Mouse (Mus musculus): ENCODE measurements around the gene Nudt5.
"Not testable (repeated sequence)": the region's sequence is repeated elsewhere in the genome, so short reads cannot be mapped to it uniquely, and the experiment has no call there.

The Nudt5 gene

GRCm38 (mm10) chr2:5844873-5845631, at the start of gene Nudt5, which contains the start of gene Cdc123:
Gene Nudt5, plus strand, starts transcription at chr2:5845019.
Gene Cdc123, minus strand, starts transcription at chr2:5845164.
- DNase-seq (ENCODE audit: extremely low read depth, low read depth, low spot score): peak; percentile 71

- DNase-seq (ENCODE audit: extremely low read depth, low read depth, low spot score): no peak
Observed at GRCm38 (mm10) chr2:5797816-5798672, 46.8 kb upstream of the Nudt5 start.

- no peak for DNase-seq (ENCODE audit: extremely low read depth, low read depth, low spot score)
Observed at GRCm38 (mm10) chr2:5801182-5801640, 43.6 kb upstream of the Nudt5 start.

GRCm38 (mm10) chr2:5801927-5802590, 42.8 kb upstream of the Nudt5 start:
- DNase-seq (ENCODE audit: extremely low read depth, low read depth, low spot score): no peak

- DNase-seq (ENCODE audit: extremely low read depth, low read depth, low spot score): no peak
Observed at GRCm38 (mm10) chr2:5804440-5805045, 40.3 kb upstream of the Nudt5 start.

GRCm38 (mm10) chr2:5805228-5805627, 39.6 kb upstream of the Nudt5 start:
- no peak for DNase-seq (ENCODE audit: extremely low read depth, low read depth, low spot score)

- not testable (repeated sequence) for DNase-seq (ENCODE audit: extremely low read depth, low read depth, low spot score)
Observed at GRCm38 (mm10) chr2:5806201-5806600, 38.6 kb upstream of the Nudt5 start.

GRCm38 (mm10) chr2:5810036-5810718, 34.6 kb upstream of the Nudt5 start:
- no peak for DNase-seq (ENCODE audit: extremely low read depth, low read depth, low spot score)

- DNase-seq (ENCODE audit: extremely low read depth, low read depth, low spot score): no peak
Observed at GRCm38 (mm10) chr2:5811235-5811782, 33.5 kb upstream of the Nudt5 start.

- no peak for DNase-seq (ENCODE audit: extremely low read depth, low read depth, low spot score)
Observed at GRCm38 (mm10) chr2:5821264-5821663, 23.6 kb upstream of the Nudt5 start.

GRCm38 (mm10) chr2:5822449-5822848, 22.4 kb upstream of the Nudt5 start:
- no peak for DNase-seq (ENCODE audit: extremely low read depth, low read depth, low spot score)

- DNase-seq (ENCODE audit: extremely low read depth, low read depth, low spot score): no peak
Observed at GRCm38 (mm10) chr2:5824213-5824612, 20.6 kb upstream of the Nudt5 start.

- DNase-seq (ENCODE audit: extremely low read depth, low read depth, low spot score): no peak
Observed at GRCm38 (mm10) chr2:5824685-5825084, 20.1 kb upstream of the Nudt5 start.

- no peak for DNase-seq (ENCODE audit: extremely low read depth, low read depth, low spot score)
Observed at GRCm38 (mm10) chr2:5825265-5825913, 19.4 kb upstream of the Nudt5 start.

- no peak for DNase-seq (ENCODE audit: extremely low read depth, low read depth, low spot score)
Observed at GRCm38 (mm10) chr2:5840815-5841214, 4.0 kb upstream of the Nudt5 start.

- DNase-seq (ENCODE audit: extremely low read depth, low read depth, low spot score): no peak
Observed at GRCm38 (mm10) chr2:5844181-5844872, 492 bp upstream of the Nudt5 start.

GRCm38 (mm10) chr2:5845826-5846225, 1.0 kb downstream of the Nudt5 start:
- DNase-seq (ENCODE audit: extremely low read depth, low read depth, low spot score): no peak

- peak; percentile 71 for DNase-seq (ENCODE audit: extremely low read depth, low read depth, low spot score)
Observed at GRCm38 (mm10) chr2:5851116-5851515, 6.3 kb downstream of the Nudt5 start.

- peak; percentile 47 for DNase-seq (ENCODE audit: extremely low read depth, low read depth, low spot score)
Observed at GRCm38 (mm10) chr2:5851866-5852265, 7.0 kb downstream of the Nudt5 start.

Data from fat pad, adult 2 months (tissue).